Mouse (Mus musculus): ENCODE data around the gene Pradc1.

The Pradc1 gene

DNA sequence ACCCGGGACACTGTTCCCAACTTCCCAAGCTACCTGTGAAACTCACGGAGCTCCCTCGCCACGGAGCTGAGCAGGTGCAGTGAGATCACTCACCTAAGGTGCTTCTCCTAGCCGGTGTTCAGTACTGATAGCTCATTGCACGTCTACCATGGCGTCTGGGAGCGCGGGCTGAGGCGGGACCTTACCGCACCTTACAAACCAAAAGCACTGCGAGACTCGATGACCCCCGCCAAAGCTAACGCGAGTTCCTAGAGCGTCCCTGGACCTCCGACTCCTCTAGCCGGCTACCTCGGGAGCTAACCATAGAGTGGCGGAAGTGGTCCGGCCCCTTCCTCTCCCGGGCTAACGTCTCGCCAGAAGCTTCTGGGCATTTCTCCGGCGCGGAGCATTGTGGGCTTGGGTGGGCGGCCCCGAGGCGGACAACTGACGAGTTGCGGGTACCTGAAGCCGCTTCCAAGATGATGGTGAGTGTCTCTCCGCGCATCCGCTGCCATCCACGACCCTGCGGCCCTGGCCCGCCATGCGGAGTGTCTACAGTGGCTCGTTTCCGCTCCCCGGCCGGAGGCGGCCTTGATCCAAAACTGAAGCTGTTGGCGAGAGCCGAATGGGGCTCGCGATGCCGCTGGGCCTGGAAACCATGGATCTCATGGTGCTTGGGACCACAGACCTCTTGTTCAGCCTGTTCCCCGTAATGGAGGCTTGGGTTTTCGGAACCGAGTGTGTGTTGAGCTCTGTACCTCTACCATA, at the start of gene Pradc1:
Pradc1 (minus strand) TSS at position 307 of the 747 bp plus-strand sequence.
- peak; percentile 99 for DNase-seq

DNA sequence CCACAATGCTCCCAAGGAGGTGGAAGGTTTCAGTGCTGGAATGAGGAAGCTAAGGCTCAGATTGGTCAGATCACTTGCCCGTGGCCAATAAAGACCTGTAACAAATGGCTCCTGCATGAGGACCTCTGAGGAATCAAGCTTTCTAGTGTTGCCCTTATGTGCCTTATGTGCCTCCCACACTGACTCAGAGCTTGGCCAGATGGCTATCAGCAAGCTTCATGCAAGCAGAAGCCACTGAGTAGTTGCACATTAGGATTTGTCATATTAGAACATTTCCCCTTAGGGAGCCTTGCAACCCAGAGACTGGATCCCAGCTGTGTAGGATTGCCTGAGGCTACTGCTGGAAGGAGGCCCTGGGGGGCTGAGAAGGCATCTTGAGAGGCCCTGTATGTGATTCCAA, 48.6 kb upstream of the Pradc1 start:
- no peak for DNase-seq

DNA sequence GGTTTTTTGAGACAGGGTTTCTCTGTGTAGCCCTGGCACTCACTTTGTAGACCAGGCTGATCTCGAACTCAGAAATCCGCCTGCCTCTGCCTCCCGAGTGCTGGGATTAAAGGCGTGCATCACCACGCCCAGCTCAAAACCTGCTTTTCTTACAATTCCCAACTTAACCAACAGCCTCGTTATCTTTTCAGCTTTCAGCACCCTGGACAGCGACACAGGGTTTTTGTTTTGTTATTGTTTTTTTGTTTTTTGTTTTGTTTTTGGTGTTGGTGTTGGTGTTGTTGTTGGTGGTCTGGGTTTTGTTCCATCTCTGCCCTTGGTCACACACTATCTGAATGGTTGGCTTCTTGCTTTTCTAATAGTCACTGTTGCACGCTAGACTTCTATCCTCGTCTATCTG, 46.4 kb upstream of the Pradc1 start:
- no peak for DNase-seq

DNA sequence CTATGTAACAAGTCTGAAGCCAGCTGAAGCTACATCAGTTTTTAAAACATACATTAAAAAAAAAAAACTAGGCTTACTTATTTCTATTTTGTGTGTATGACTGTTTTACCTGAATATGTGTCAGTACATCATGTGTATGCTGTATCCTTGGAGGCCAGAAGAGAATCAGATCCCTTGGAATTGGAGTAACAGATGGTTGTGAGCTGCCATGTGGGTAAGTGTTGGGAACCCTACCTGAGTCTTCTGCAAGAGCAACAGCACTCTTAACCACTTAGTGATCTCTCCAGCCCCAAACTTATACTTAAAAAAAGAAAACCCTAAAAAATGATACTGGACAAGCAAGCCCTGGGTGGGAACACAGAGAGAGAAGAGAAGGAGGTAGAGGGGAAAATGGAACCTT, 45.2 kb upstream of the Pradc1 start:
- no peak for DNase-seq

DNA sequence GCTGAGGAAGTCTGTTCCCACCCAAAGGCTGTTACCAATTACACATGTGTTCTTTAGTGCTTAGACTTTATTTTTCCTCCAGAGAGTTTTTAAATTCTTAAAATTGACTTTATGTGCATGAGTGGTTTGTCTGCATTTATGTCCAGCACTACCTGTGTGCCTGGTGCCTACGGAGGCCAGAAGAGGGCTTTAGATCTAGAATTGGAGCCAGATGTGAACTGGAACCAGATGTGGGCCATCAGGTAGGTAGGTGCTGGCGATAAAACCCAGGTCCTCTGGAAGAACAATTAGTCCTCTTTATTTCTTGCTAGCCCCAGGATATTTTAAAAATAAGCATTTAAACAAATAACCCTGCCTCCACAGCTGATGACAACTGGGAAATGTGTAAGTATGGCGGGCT, 39.8 kb upstream of the Pradc1 start:
- no peak for DNase-seq

DNA sequence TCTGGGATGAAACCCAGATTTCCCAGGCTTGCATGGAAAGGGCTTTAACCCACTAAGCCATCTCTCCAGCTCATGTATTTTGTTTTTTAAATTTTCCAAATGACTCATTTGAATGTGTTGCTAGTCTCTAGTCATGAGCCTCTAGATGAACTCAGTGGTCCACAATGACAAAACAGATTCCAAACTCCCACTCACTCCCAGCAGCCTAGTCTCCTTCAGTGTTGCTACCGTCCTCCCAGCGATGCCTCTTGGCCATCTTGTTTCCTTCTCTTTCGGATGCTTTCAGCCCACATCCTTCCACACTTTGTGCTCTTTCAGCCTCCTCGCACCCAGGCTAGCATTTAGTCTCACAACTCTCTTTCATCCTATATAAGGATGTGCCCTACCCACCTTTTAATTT, 38.5 kb upstream of the Pradc1 start:
- DNase-seq: no peak

DNA sequence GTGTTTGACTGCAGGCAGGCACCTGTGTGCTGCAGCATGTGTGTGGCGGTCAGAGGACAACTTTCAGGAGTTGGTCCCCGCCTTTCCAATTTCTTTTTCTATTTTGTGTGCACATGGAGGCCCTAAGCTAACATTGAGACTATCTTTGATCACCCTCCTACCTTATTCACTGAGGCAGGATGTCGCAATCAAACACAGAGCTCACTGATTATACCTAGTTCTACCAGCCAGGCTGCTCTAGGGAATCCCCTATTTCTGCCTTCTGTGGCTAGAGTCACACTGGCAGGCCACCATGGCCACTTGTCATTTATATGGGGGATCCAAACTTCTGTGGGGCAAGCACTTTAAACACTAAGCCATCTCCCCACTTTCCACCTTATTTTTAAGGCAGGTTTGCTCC, 37.9 kb upstream of the Pradc1 start:
- DNase-seq: no peak

DNA sequence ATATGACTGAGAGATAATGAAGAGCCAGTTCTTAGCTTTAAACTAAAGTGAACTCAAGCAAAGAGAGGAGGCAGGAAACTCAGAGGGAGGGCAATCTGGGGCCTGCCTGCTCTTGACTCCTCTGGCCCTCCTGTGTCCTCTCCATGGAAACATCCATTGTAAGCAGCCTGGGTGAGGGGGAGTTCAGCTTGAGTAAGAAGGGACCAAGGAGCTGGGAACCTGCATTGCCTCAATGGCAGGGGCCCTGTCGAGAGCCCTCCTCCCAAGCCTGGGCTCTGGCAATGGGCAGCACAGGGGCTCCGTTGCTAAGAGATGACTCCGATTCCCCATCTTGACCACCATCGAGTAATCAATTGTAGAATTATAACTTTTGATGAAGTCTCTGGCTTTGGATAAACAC, 36.7 kb upstream of the Pradc1 start:
- no peak for DNase-seq

DNA sequence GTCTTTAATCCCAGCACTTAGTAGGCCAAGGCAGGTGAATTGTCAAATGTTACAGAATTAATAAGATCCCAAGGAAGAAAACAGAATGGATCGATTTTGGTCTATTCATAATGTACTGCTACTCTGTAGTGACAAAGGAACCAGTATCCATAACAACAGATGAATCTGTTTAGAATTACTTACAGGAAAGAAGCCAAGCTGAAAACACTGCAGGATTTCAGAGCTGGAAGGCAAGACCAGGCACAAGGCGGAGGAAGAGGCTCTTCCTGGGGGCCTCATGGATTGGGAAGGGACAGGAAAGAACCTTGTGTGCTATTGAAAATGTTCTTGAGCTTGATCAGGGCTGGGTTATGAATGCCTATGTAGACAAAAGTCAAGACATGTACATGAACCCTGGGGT, 34.0 kb upstream of the Pradc1 start:
- DNase-seq: no peak

DNA sequence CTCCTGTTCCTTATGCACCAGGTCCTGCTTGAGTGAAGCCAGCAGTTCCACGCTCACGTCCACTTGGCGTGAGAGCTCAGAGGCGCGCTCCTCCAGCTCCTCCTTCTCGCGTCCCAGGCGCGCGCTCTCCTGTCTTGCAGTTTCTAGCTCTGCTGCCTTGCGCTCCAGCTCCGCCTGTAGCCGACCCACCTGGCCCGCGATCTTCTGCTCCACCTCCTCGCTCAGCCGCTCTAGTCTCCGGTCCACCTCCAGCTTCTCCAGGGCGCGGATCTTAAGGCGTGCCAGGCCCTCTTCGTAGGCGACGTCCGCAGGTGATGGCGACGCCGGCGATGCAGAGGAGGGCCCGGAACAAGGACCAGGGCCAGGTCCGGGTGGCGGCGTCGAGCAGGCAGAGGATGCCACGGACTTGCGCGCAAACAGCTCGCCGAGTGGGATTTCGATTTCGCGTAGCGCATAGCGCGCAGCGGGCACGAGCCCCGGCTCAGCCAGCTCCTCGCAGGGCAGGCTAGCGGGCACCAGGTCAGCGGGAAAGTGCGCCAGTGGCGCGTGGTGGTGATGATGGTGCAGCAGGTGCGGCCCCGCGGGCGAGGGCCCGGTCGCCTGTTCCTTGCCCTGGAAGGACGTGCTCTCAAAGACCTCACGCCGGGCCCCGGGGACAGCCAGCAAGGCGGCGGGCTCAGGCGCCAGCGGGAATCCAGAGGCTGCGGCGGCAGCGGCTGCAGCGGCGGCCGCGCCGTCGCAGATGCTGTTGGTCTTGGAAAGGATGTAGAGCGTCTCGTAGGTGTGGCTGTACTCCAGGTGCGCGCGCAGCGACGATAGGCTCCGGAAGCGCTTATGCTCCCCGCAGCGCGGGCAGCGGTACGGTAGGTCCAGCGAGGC, 32.3 kb upstream of the Pradc1 start:
- DNase-seq: no peak

DNA sequence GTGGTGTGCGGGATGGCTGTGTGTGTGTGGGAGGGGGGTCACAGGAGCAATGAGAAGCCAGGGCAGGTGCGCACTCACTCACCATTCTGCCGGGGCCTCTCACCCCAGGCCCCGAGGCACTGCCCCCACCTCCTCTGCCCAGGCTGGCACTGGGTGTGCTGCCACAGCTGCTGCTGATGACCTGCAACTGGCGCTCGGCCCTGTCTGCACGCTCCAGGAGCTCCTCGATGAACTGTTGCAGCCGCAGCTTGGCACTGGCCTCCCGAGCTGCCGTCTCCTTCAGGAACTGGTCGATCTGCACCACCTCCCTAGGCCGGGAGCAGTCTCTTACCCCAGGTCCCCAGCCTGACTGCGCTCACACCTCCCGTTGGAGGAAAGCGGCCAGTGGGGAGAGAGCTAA, 28.9 kb upstream of the Pradc1 start:
- no peak for DNase-seq

DNA sequence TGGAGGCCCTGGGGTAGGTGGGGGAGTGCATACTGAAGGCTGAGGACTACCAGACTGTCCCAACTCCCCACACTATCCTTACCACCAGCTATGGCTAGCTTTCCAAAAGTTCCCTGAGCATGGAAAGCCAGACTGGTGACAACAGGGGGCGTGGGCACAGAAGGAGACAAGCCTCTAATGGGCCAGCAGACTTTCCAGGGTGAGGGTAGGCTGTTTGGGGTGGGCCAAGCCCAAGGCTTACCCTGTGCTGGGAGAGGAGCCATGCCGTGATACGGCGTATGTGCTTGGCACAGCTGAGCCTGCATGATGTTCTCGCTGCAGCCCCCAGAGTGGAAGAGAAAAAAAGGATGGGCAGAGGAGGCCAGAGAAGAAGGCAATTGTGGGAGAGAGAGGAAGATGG, 28.2 kb upstream of the Pradc1 start:
- DNase-seq: no peak

DNA sequence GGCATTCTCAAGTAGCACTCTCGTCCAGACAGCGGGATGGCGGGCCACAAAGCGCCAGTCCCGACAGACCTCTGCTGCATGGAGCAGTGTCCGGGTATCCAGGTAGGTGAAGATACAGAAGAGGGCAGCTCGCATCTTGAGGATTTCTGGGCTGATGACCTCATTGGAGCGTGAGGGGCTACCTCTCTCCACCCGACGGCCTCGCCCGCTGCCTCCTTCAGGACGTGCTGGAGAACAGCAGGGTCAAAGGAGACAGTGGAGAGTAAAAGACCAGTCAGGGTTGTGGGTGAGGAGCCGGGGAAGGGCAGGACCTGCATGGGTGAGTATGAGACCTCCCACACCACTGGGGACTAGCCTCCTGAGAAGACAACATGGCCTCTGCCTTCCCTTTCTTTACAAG, 26.6 kb upstream of the Pradc1 start:
- DNase-seq: no peak

DNA sequence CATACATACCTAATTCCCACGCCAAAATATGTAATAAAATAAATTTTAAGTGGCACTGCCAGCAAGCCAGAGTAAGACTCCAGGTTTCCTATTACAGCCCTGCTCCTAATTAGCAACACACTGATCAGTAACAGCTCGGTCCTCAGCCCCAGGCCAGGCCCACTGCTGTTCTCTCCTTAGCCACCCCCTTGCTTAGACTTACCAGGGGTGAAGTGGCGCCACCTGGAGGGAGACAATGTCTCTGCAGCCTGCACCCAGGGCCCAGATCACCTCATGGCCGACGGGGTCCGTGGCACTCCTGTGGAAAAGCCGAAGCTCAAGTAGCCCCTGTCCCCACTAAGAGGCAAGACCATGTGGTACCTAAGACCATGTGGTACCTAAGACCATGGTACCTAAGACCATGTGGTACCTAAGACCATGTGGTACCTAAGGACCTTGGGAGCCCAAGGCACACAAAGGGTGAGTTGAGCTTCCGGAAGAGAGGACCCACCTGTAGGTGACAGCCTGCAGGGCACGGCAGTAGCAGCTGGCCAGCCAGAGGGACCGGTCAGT, 25.7 kb upstream of the Pradc1 start:
- no peak for DNase-seq

DNA sequence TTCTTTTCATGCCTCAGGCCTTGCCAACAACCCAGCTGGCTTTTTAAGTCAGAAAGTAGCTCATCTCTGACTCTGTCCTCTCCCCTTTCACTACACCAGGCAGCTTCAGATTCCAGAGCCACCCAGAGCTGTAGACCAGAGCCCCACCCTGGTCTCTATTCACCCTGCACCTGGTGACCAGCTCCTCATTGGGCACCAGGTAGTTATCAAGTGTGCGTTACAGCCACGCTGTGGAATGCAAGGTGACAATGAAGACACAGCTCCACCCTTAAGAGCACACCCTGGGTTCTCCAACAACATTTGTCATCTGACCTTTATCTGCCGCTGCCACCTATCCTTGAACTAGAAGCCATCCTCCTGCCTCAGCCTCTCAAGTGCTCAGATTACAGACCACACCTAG, 23.8 kb upstream of the Pradc1 start:
- no peak for DNase-seq

DNA sequence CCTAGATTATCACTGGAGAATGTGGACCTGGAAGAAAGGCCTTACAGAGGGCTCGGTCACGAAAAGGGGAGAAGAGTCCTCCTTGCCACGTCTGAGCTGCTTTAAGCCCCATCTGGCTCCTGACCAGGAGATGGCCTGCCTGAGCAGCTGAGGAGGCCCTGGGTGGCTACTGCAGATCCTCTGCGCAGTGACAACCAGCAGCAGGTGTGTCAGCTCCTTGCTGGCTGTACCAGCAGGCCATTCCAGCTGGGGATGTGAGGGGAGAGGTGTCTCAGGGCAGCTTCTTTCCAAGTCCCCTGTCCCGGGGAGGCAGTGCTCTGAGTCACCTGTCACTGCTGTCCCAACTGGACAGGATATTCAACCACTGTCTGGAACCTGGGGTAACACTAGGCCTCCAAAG, 20.8 kb upstream of the Pradc1 start:
- DNase-seq: no peak

DNA sequence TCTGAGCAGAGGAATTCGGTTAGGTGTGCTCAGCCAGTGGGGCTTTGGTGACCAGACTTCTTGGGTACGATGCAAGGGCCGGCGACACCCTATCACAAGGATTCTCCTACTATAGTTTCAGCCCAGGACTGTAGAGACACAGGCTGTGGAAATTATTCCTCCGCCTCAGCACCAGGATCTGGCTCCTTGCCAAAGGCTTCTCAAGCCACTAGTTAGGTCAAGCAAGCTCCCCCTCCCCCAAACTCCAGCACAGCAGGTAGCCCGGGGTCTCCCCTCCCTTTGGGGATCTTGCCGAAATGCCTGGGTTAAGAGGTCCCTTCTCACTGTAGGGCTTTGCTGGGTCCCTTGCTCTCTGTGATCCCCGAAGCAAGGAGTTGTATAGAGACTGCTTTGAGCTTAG, 20.2 kb upstream of the Pradc1 start:
- DNase-seq: no peak

DNA sequence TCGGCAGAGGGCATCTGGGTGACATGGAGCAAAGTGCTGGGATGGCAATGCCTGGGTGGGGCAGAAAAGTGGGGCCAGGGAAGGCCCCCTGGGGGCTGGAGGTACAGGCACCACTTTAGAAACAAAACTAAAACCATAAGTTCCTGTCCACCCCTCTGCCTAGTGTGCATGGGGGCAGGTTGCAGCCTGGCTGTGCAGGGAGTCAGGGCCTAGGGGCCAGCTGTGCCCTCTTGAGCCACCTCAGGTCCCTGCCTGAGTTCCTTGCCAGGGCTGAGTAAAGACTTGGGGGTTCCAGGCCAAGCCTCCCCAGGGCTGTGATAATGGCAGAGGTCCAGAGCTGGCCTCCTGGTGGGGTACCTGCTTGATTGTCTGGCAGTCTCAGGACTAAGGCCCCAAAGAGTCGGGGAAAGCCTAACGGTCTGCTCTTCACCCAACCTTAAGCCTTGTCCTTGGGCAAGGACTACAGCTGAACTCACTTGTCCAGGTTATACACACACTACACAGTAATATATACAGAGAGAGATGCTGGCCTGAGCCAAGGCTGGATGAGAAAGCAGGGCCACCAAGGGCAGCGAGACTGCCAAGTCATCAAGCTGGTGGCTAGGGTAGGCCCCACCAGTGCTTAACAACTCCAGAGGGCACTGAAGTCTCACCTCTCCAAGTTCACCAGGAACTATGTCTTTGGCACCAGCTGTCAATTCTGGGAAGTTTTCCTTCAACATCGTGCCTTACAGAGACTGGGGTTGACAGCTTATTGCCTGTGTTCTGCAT, 18.1 kb upstream of the Pradc1 start:
- no peak for DNase-seq

DNA sequence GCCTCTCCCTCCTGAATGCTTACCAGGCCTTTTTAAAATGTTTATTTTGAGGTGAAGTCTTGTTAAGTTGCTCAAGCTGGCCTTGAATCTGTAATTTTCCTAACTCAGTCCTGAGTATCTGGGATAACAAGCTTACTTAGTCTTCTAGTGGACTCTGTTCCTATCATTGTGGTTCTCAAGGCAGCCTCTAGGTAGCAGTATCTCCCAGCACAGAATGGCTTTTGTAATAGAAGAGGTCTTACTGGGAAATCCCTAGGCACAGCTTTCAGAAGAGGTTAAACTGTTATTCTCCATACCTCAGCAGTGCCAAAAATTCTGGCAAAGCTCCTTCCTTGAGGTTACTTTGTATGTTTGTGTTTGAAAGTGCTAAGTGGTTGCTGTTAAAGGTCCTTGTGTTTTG, 13.6 kb upstream of the Pradc1 start:
- DNase-seq: no peak

DNA sequence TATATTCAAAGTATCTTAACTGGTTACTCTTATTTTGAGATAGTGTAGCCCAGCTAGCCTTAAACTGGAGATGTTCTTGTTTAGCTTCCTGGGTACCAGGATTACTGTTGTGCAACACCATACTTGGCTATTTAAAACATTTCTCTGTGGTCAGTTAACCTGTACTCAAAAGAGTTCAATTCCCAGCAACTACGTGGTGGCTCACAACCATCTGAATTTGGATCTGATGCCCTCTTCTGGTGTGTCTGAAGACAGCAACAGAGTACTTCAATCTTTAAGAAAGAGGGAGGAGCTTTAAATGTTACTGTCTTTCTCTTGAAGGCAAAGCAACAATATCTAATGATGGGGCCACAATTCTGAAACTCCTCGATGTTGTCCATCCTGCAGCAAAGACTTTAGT, 7.9 kb upstream of the Pradc1 start:
- no peak for DNase-seq

DNA sequence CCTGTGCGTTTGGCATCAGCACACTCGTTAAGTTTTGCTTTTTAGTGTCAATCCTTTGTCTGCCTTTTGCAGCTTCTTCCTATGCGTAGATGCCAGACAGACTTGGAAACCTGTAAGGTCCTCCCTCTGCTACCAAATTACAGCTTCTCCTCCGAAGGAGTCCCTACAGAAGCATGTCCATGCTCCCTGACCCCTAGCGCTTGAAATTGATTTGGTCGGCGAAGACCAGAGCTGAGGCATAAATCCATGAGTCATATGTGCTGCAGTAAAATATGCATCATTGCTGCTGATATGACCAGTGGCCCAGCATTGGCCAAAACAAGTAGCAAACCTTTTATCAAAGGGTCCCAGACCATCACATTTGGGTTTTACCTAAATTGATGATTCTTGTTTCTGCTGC, 1.0 kb upstream of the Pradc1 start:
- DNase-seq: peak; percentile 12

DNA sequence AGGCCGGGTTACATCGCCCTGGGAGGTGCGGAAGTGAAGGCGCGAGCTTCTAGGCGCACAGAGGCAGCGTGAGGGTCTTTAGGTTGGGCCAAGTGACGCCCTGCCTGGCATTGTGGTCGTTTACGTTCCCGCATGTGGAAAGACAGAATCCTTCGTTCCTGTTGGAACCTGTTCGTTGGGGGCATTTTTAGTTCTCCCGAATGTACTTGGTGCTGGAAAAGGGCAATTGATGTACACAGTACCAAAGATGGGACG, 568 bp upstream of the Pradc1 start:
- no peak for DNase-seq
